Mouse (Mus musculus) effector memory CD4-positive, alpha-beta T cell, adult 7 months (primary cell): Measurements from ENCODE around the gene Otud4. TPM values are rescaled to one million over a fixed set of nuclear protein-coding genes. Genes with fewer than 3 reads are reported as not detected.

ENCODE experiments used
- polyA plus RNA-seq: library from polyadenylated mRNA; unstranded; fragments of 100-300 nt; shearing (Covaris generic); gene quantifications from one replicate; pipeline ENCODE4 v1.2.1, GENCODE M21; 2017

Gene Otud4
- polyA plus RNA-seq, result 31.4 TPM

GRCm38 (mm10) chr8:79639586-79640451 lies at the start of gene Otud4:
Gene Otud4 (plus strand): TSS chr8:79639618.

GRCm38 (mm10) chr8:79711064-79711961 lies 71.9 kb downstream of the Otud4 start, which contains the start of the genes Abce1 and Anapc10:
Gene Abce1 (minus strand): TSS chr8:79711740.
Gene Anapc10 (plus strand): TSS chr8:79711820.

Other genes starting within 250 kb of the Otud4 start
- 20.9 TPM for gene Smad1, start 240.1 kb upstream of the Otud4 start, polyA plus RNA-seq
- gene Abce1, start 72.1 kb downstream of the Otud4 start, polyA plus RNA-seq, result 64.1 TPM
- 18.7 TPM for gene Anapc10, start 72.2 kb downstream of the Otud4 start, polyA plus RNA-seq